Mouse (Mus musculus): Measurements from ENCODE around the gene Coro6.

The Coro6 gene

DNA sequence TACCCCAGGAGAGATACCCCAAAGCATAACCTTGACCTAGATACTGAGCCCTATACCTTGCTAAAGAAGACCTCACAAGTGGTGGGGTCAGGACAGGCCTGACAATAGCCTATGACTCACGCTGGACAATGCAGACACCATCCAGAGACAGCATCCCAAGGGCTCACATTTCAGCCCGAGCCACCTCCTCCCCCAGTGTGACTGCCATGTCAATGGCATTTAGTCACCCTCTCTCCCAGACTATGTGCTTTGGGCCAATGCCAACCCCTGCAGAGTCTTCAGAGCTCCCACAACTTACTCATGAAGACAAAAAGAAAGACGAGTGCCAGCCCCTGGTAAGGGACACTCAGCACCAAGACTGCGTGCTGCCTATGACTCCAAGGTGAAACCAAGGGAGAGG is 2.5 kb downstream of the Coro6 start:
- DNase-seq (ENCODE audit: low read depth, low spot score), result no peak

DNA sequence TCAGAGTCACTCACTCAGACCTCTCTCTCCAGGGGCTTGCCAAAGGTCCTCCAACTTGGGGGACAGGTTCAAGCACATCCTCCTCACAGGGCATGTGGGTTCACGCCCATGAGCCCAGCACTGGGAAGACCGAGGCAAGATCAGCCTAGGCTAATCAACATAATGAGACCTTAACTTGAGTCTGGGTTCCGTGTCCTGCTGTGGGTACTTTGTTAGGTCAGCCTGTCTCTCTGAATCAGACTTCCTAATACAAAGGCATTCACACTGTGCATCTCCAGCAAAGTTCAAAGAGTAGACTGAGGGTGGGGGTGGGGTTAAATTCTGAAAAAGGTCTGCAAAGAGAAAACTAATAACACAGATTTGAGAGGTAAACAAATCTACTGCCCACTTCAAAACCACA is 2.9 kb downstream of the Coro6 start:
- DNase-seq (ENCODE audit: low read depth, low spot score), result no peak

DNA sequence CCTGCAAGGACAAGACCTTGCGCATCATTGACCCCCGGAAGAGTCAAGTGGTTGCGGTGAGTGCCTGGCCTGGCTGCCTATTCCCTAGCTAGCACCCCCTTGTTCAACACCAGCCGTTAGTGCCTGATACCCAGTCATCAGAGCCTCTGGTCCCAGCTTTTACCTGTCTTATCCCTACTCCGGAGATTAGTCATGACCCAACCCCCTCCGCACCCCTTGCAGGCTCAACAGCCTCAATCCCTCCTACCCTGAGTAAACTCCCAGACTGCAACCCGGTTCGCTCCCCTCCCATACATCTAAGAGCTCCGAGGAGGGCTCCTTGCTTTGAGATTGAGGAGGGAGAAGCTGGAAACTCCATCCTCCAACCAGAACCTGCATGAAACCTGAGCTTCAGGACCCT is 4.3 kb downstream of the Coro6 start:
- no peak for DNase-seq (ENCODE audit: low read depth, low spot score)

DNA sequence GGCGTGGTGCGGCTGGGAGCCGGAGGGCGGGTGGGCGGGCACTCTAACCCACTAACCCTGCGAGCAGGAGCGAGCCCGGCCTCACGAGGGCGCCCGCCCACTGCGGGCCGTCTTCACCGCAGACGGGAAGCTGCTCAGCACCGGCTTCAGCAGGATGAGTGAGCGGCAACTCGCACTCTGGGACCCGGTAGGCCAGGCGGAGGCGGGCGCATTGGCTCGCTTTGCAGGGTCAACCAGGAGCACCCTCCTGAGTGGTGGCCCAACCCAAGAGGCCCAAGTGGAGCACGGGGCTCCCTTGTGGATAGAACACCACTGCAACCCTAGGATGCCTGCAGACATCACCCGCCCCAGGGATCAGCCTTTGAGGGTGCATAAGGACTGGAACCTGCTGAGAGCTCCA is 4.9 kb downstream of the Coro6 start:
- no peak for DNase-seq (ENCODE audit: low read depth, low spot score)

DNA sequence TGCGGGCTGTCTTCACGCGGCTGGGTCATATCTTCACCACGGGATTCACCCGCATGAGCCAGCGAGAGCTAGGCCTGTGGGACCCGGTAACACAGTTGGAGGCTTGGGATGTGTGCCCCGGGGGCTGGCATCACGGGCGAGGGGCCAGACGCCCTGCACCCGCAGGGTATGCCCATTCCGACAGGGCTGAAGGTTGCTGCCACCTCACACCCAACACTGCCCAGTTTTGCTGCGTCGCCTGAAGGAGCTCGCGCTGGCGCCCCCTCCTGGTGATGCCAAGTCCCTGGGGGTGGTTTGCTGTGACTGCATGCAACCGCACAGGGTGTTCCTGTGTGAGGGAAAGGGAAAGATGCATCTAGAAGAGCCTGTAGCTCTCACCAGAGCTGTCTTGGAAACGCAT is 5.6 kb downstream of the Coro6 start:
- DNase-seq (ENCODE audit: low read depth, low spot score), result peak; percentile 56

DNA sequence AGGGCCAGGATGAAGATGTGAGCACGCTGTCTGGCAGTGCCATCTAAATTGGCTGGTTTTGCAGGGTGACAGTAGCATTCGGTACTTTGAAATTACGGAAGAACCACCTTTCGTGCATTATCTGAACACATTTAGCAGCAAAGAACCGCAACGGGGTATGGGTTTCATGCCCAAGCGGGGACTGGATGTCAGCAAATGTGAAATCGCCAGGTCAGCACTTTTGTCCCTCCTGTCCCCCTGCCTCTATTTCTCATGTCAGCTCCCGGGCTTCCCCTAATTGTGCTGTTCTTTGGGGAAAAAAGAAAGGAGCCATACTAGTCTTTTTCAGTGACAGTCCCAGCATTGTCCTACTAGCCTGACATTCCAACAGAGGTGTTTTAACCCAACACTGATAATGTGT is 6.2 kb downstream of the Coro6 start:
- DNase-seq (ENCODE audit: low read depth, low spot score), result no peak

DNA sequence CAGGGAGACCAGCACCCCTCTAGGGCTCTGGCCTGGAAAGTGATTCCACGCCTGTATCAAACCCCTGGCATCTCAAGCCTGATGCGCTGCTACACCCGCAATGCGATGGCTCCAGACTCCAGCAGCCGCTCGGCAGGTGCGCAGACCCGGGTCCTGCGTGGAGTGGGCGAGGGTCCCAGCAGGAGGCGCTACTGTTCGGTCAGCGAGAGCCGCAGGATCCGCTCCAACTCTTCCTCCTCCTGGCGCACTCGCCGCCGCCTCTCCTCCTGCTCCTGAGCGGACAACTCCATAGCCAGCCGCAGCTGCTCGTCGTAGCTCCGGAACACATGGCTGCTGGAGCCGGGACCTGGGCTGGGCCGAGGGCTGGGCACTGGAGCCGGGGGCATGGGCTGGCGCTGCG is 9.2 kb downstream of the Coro6 start:
- no peak for DNase-seq (ENCODE audit: low read depth, low spot score)

DNA sequence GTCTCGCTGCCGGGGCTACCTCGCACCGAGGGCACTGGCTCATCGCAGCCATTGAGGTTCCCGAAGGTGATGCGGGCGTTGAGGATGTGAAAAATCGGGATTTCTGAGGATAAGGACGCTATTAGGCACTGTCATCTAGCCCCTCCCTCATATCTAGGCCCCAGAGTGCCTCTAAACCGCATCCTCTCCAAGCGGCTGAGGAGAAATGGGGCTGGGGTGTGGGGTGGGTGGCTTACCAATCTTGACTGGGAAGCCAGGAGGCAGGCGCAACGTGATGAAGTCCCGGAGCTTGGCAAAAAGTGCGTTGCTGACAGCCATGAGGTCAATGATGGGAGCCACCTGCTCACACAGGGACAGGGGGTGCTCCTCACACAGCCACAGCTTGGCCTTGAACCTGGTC is 10.6 kb downstream of the Coro6 start:
- DNase-seq (ENCODE audit: low read depth, low spot score), result no peak

DNA sequence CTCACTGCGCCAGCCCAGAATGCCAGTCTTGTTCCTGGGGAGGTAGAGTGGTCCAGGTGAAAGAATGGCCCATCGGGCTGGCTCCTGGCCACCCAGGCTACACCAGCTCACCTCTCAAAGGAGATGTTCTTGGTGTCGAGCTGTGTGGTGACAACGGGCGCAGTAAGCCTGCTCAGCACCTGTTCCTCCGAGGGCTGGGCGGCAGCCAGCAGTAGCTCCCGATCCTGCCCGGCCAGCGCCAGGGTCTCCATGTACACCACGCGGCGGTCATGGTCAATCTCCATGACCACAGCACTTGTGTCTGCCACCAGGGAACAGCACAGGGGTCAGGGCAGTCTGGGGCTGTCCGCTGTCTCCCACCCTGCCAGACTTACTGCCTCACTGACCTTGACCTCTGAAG is 14.0 kb downstream of the Coro6 start:
- DNase-seq (ENCODE audit: low read depth, low spot score), result no peak

DNA sequence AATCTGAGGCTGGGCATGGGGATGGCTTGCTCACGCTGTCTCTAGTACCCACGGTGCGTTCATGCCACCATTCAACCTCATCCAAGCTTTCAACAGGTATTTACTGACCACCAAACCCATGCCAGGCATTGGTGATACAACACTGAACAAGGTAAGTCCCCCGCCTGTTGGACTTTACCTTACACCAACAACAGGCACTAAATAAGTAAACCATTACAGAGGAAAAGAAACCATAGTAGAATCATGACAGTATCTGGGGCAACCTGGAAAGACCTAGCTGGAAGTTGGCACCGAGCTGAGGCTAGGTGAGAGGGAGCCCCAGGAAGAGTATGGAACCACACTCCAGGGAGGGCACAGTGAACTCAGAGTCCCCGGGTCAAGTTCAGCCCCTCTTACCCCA is 14.7 kb downstream of the Coro6 start:
- no peak for DNase-seq (ENCODE audit: low read depth, low spot score)

DNA sequence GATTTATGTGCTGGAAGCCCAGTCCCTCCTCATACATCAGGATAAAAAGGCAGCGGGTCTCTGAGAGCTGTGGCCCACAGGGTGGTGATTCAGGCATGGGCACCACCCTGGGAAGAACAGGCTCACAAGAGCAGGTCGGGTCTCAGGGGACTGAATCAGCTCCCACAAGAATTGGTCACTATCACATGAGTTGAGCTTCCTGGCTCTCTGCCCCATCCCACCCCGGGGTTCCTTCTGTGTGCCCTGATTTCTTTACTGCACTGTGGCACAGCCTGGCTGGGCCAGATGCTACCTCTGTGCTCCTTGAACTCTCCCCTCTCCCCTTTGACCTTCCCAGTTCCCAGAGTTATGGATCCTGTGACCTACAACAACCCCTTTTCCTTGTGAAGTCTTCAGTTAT is 20.8 kb downstream of the Coro6 start:
- no peak for DNase-seq (ENCODE audit: low read depth, low spot score)

DNA sequence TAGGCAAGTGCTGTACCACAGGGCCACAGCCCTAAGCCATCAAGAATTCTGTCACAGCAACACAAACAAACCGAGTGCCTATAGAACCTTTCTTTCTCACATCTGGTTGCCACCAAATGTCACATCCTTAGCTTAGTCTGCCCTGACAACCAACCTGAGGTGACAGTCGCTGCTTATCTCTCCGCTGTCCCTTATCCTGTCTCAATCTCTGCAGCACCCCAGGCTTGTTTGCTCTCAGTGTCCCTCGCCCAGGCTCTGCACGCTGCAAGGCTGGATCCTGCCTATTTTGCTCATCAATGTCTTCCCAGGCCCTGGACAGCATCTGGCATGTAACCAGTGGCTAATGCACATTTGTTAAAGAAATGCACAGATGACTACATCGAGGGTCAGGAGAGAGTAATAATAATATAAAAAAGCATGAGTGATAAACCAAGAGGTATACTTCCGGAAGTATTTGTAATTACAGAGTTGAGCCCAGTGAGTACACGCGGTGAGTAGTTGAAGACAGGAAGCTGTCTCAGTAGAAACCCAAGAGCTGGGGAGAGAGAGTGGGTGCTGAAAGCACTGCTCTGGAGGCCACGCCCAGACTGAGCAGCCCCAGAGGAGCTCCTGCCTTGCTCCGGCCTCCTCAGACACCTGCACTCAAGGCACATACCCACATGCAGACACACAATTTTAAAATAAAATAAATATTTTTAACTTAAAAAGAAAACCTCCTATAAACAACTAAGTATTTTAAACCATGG is 21.5 kb downstream of the Coro6 start:
- DNase-seq (ENCODE audit: low read depth, low spot score), result no peak

DNA sequence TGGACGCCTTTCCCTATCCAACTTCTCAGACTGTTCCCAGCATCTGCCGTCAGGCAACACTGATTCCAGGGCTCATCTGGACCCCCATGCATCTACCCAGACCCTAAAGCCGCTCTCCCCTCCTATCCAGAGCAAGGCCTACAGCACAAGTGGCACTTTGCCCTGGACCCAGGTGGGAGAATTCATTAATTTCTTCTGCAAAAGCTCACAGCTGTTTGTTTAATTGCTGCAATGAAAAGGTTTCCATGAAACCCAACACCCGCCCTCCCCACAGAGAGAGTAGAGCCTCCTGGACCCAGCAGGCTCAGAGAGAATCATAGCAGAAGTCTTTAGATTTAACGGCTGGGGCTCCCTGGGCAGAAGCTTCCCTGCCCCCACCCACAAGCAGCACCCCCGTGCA is 23.0 kb downstream of the Coro6 start:
- DNase-seq (ENCODE audit: low read depth, low spot score), result no peak

DNA sequence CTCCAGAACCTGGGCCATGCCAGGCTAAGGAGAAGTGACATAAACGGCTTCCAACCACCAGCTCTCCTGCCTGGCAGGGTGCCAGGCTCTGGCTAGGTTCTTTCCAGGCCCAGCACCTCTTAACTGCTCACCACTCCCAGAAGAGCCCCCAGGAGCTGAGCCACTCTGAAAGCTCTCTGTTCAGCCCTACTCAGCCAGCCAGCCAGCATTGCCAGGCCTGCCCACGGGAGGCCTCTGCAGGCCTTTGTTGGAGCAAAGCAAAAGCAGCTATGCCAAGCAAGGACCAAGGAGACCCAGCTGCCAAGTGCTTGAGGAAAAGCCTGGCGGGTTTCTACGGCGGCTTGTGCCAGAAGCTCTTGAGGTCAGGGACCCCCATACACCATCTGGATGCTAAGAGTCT is 24.6 kb downstream of the Coro6 start:
- no peak for DNase-seq (ENCODE audit: low read depth, low spot score)

DNA sequence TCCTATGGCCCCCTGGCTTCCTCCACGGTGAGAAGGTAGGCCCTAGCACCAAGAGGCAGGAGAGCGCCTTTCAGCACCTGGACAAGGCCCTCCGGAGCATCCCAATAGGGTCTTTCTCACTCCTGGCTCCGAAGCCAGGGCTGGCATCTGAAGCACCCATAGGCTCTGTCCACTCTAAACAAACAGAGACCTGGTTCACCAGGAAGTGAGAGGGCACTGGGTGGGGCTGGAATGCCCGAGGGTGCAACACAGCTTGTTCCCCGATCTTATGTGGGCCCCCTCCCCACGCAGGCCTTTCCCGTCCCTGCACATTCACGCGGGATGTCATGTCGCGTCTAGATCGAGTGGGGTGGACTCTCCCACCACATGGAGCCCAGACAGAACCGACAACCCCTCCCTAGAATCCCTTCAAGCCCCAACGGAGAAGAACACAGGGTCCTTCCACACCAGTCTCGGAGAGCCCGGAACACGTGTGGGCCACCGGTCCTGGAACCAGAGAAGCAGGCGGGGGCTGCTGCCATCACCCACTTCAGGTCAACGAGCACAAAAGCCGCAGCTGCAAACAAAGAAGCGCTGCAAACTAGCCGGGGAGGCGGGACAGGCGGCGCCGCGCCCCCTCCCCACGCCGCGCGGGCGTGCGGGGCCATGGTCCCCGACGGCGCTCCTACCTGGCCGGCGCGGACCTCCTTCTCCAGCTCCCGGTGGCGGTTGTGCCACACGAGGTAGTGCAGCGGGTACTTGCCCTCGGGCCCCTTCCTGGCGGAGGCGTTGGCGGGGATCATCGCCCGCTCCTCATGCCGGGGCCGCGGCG is 26.8 kb downstream of the Coro6 start:
- DNase-seq (ENCODE audit: low read depth, low spot score), result no peak

DNA sequence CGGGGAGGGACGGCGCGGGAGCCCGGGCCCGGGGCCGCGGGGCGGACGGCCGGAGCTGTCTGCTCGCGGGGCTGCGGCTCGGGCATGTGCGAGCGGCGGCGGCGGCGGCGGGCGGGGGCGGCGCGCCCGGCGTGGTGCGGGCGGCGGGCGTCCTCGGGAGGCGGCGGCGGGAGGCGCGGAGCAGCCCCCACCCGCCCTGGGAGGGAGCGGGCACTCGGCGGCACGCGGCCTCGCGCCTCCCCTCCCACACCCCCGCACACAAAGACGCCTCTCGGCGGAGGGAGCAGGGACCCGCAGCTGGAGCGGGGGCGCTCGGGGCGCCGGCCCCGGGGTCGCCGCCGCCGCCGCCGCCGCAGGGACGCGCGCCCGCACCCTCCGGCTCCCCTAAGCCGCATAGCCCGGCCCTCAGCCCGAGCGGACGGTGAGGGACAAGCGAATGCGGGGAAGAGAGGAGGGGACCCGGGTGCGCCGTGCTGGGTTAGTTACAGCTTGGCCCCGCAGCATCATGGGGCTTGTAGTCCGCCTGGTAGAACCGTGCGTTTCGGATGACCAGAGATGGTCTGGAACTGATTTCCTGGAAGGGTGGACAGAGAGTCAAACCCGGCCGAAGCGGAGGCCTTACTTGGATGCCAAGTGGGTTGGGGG is 27.5 kb downstream of the Coro6 start, which contains the start of gene Ankrd13b:
Gene Ankrd13b (minus strand): TSS at position 88 of the 645 bp plus-strand sequence.
- DNase-seq (ENCODE audit: low read depth, low spot score), result no peak

DNA sequence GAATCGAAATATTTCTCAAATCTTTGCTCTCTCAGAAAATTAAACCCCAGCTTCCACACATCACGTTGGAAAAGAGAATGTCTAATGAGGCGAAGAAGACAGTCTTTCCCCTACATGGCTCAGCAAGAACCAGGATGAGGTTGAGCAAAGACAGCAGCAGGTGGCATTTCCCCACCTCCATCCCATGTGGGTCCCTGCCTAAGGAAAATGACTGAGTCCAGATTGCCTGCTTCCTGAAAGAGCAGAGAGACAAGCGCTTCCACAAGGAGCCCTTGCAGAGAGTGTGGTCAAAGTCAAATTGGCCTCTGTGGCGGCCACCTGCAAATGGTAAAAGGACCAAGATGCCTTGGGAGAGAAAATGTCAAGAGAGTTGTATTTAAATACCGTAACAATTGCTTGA is 28.2 kb downstream of the Coro6 start:
- no peak for DNase-seq (ENCODE audit: low read depth, low spot score)

DNA sequence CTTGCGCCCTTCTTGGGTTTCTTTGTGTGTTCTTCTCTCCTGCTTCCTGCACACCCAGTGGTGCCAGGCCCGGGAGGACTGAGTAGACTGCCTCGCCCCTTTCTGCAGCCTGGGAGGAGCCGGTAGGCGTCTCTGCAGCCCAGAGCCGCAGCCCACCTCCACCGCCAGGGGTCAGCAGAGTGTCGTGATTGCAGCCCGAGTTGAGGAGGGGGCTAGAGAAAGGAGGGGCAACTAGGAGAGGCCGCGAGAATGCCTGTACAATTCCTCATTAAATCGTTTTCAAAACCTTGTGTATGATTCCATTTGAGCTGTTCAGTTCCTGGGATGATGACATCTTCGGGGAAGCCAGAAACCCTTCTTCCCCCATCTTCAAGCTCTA is 28.9 kb downstream of the Coro6 start:
- DNase-seq (ENCODE audit: low read depth, low spot score), result peak; percentile 75

DNA sequence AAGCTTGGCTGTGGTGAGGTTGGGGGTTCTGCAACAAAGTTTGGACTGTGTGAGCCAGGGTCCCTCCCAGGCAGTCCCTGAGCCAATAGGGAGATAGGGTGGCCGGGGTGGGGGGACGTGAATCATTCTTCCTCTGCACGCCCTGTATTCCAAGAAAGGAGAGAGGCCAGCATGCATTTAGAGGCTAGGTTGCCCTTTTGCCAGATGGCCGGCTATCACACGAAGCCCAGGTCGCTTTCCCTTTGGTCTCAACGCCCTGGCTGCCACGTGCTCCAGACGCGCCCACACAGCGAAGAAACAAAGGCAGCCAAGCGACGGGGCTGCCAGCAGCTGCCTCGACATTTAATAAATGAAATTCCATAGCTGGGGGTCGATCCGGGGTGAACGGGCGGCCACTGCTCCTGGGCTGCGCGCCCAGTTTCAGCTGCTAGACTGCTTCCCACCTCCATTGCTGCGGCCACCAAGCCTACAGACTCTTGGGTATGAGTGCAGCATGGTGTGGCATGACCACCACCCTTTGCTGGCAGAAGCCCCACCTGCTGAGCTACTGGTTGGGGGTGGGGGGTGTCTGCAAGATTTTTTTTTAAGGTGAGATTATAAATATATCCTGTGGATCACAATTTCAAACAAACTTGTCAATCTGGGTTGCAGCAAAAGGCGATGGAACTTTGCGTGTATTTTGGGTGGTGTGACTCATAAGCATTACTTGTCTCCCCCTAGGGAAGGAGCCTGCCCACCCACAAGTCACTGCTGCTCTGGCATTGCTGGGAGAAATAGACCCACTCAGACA is 29.5 kb downstream of the Coro6 start:
- no peak for DNase-seq (ENCODE audit: low read depth, low spot score)

DNA sequence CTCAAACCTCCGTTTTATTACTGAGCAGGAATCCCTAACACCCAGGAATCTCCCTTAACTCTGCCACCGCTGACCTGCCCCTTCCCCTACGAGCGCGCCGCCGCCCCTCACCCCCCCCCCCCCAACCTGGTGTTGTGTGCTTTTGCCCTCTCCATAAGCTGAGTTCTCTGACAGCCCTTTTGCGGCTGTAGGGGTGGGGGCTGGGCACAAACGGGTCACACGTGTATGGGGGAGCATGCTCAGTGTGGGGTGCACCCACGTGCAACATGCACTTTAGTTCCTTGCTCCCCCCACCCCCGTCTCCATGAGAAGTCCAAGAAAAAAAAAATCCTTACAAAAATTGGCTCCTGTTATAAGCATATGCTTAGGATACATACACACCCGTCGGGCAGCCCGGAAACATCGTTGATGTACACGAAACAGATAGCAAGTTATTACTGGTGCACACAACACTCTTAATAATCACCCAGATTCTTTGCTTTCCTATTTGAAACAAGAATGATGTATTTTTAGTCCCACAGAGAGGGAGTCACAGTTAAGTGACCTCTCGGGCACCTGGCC is 30.2 kb downstream of the Coro6 start:
- DNase-seq (ENCODE audit: low read depth, low spot score), result no peak

DNA sequence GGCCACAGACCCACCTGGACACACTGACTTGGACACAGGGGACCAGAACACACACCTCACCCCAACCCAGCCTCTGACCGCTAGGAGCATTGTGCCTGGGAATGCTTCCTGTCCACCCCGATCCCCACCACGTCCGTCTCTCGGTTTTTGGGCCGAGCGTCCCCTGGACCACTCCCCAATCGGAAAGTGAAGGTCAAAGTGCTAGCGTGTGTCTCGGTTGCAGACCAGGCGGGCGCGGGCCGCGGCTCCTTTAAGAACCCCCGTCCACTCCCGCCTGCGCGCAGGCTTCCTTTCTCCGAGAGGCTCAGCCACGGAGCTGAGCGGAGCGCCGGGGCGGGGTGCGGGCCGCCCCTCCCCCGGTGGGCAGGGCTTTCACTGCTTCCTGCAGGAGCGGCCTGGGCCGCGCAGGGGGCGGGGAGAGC is 30.7 kb downstream of the Coro6 start:
- peak; percentile 91 for DNase-seq (ENCODE audit: low read depth, low spot score)
